Mouse (Mus musculus) olfactory bulb, adult 2 months (tissue): Measurements from ENCODE around the gene Rpl26.

ENCODE experiments used
- CTCF ChIP-seq: fragments of 200-500 bp; IDR thresholded peaks from 2 replicates; pipeline ENCODE4 v1.5.1; 2012; ENCODE audit warnings: low read depth, mild to moderate bottlenecking, low read length, moderate library complexity; ENCODE audit not compliant: insufficient read depth
- POLR2A ChIP-seq: fragments of 200-500 bp; IDR thresholded peaks from 2 replicates; pipeline ENCODE4 v1.6.1; 2012; ENCODE audit warnings: mild to moderate bottlenecking, low read depth, low read length, moderate library complexity; ENCODE audit not compliant: insufficient read depth

GRCm38 (mm10) chr11:68945245-68945644, 43.9 kb downstream of the Rpl26 start:
- no peak for TF ChIP-seq CTCF
- no peak for TF ChIP-seq POLR2A
